Mouse (Mus musculus): ENCODE measurements around the gene 2610002M06Rik. TPM values are rescaled to one million over a fixed set of nuclear protein-coding genes. Genes with fewer than 3 reads are reported as not detected.

The 2610002M06Rik gene
- polyA plus RNA-seq, 1 experiment from 2014 or later, result 8.6 TPM

- Histone ChIP-seq H3K27me3 (ENCODE audit: control insufficient read depth, insufficient read depth, low read length) (no peaks in the 10 kb centered on the region), H3K4me1 (ENCODE audit: control insufficient read depth, insufficient read depth, low read length) (no peaks in the 10 kb centered on the region), H3K27ac (ENCODE audit: low read depth, low read length) (no peak overlapping the region), H3K4me3 (ENCODE audit: low read length) (no peak overlapping the region), H3K36me3 (ENCODE audit: control insufficient read depth, insufficient read depth, low read length) (no peaks in the 10 kb centered on the region), H3K9ac (ENCODE audit: low read depth, low read length) (no peak overlapping the region), H3K9me3 (ENCODE audit: control insufficient read depth, low read length) (no peaks in the 10 kb centered on the region), H3K4me2 (replicated peaks; ENCODE audit: low read depth, low read length) (no peak overlapping the region)
- WGBS, result 93% methylated on average over 1 of the region's 1 CpGs
- ATAC-seq (ENCODE audit: low FRiP score, low TSS enrichment), result no peak
Observed at GRCm38 (mm10) chrX:107790136-107790535, 26.0 kb downstream of the 2610002M06Rik start.

- no peaks in the 10 kb centered on the region for H3K36me3 ChIP-seq (ENCODE audit: control insufficient read depth, insufficient read depth, low read length)
- no peak overlapping the region for H3K4me3 ChIP-seq (ENCODE audit: low read length)
- no peaks in the 10 kb centered on the region for H3K4me1 ChIP-seq (ENCODE audit: control insufficient read depth, insufficient read depth, low read length)
- ATAC-seq (ENCODE audit: low FRiP score, low TSS enrichment), result no peak
- H3K9me3 ChIP-seq (ENCODE audit: control insufficient read depth, low read length), result no peaks in the 10 kb centered on the region
- H3K27ac ChIP-seq (ENCODE audit: low read depth, low read length), result no peak overlapping the region
- H3K9ac ChIP-seq (ENCODE audit: low read depth, low read length), result no peak overlapping the region
- no peaks in the 10 kb centered on the region for H3K27me3 ChIP-seq (ENCODE audit: control insufficient read depth, insufficient read depth, low read length)
- 24% methylated on average over 3 of the region's 3 CpGs for WGBS
- no peak overlapping the region for H3K4me2 ChIP-seq (replicated peaks; ENCODE audit: low read depth, low read length)
Observed at GRCm38 (mm10) chrX:107767896-107768295, 48.2 kb downstream of the 2610002M06Rik start.

Other genes starting within 250 kb of the 2610002M06Rik start
- not detected in 2 replicates for gene Tbx22, start 148.4 kb downstream of the 2610002M06Rik start, polyA plus RNA-seq (2014; fragmentation: Nextera tagmentation; extraction: Ambion mirVana)
- gene Tent5d, start 23.7 kb downstream of the 2610002M06Rik start, polyA plus RNA-seq (2014; fragmentation: Nextera tagmentation; extraction: Ambion mirVana), result 0.09 and 0.20 TPM in 2 replicates
- not detected in 2 replicates for gene Gm732, start 132.1 kb upstream of the 2610002M06Rik start, polyA plus RNA-seq (2014; fragmentation: Nextera tagmentation; extraction: Ambion mirVana)